Mouse (Mus musculus) R1 (cell line): ENCODE measurements at regions not wholly inside any gene's neighbourhood (a gene's known extent, or its start where the extent isn't known, plus 50 kb on each side); places are given as distances from the start of the nearest gene placed in this dataset.
A peak's percentile ranks its signal among the peaks of the same experiment; 100 is the strongest.

ENCODE experiments used
- DNase-seq: peaks from one replicate; pipeline ENCODE4 v3.0.0-alpha.2; 2018; ENCODE audit warnings: low read depth, low spot score

DNA sequence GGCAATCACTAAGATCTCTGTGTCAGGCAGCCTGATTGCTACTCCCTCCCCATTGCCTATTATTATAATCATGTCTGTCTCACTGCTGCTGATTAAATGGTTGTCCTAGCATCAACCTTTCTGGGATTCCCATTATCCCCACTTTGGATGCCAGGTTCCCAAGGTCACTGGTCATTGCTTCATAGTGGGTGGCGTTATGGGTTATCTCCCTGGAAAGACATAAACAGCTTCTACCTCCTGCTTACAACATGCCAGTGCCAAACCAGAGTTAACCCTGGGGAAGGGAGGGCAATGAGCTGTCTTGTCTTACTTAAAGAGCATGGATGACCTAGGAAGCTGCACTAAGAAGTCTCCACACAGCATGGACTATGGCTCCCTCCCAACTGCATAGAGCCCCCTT lies 136.9 kb downstream of the Uaca start:
- DNase-seq = no peak

- no peak for DNase-seq
Observed at GRCm38 (mm10) chr9:60936937-60937336, 142.6 kb downstream of the Uaca start.

DNA sequence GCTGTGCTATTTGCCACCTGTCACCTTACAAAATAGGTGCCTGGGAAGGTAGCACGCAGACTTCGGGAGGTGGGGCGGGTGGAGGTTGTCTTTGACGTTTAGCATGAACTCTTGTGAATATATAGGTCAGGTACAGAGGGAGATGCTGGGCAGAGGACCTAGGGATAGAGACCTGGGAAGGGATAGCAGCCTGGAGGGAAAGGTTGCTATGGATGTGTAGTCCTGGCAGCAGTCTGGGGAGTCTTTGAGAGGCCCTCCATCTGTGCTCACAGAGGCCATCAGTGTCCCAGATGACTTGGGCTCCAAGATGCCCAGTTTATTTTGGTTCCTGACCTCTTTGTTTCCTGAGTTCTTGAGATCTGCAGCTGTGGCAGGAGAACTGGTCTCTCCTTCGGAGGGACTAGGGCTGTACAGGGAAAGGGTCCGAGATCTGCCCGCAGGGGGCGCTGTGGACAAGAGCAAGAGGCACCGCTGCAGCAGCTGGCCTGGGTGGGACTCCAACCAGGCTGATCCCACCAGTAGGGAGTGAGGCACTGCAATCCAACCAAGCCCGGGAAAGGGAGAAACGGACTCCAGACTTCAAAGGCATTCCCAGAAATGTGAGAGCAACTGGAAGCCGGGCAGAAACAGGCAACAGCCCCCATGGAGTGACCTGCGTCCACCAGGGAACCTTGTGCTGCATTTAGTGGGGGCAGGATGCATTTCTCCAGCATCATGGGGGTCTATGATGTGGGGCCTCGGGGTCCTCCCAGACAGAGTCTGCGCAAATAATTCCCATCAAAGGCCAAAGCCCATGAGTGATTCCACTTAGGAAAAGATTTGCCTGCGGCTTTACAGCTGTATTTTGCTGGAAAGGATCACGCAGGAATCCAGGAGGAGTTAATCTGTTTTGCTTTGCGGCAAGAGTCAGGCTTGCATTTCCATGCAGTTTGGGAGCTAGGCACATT lies 145.8 kb downstream of the Uaca start:
- DNase-seq = peak; percentile 72

DNA sequence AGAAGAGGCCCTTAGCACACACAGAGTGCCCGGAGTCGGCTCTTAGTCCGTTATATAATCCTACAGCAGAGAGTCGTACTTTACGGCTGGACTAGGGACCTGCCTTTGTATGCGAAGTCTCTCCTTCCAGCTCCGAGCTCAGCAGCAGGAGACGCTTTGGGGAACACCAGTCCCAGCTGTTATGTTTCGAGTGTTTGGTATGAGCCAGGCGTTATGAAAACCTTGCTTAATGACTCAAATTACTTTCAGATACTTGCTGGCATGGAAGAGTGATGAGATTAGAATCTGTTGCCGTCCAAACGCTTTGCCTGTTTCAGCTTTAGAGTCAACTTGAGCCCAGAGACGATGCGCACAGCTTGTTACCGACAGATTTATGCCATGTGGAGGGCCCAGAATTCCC lies 153.0 kb downstream of the Uaca start:
- DNase-seq = no peak

GRCm38 (mm10) chr9:60948531-60949070 lies 154.3 kb downstream of the Uaca start:
- DNase-seq = no peak

- DNase-seq = no peak
Observed at GRCm38 (mm10) chr9:60950161-60950560, 155.8 kb downstream of the Uaca start.

DNA sequence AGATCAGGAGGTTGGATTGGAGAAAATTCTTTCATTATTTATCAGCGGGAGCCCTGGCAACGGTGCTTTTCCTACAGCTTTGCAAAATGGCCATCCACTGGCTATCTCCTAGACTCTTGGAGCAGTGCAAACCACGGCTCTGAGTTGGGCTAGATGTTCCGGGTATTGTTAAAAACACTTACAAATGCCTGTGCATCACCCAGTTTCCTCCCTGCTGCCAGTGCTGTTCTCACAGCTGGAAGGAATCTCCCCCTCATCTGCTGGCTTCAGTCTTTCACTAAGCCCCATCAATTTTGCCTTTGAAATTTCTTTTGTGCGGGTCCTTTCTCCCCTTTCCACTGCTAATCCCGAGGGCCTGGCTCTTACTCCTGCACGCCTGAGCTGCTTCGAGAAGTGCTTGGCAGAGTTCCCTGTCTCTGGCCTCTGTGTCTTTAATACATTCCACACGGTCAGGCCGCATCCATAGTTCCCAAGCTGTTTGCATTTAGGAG lies 156.8 kb downstream of the Uaca start:
- DNase-seq = no peak

DNA sequence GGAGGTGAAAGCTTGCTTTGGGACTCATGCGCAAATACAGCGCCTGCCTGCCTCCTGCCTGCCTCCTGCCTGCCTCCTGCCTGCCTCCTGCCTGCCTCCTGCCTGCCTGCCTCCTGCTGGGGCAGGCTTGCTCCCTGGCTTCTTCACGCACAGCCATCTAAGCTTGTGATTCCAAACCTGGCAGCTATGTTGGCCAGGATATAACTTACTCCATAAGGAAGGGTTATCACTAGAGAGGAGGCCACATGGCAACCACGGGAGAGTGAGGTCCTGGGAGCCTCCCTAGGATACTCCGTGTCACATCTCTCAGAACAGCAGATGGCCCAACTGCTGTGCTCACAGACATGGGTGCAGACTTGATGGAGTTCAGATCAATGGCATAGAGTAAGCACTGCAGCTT lies 163.1 kb downstream of the Uaca start:
- DNase-seq = no peak

GRCm38 (mm10) chr9:60959537-60959936 lies 165.2 kb downstream of the Uaca start:
- no peak for DNase-seq

- no peak for DNase-seq
Observed at GRCm38 (mm10) chr9:60962086-60962485, 167.7 kb downstream of the Uaca start.

DNA sequence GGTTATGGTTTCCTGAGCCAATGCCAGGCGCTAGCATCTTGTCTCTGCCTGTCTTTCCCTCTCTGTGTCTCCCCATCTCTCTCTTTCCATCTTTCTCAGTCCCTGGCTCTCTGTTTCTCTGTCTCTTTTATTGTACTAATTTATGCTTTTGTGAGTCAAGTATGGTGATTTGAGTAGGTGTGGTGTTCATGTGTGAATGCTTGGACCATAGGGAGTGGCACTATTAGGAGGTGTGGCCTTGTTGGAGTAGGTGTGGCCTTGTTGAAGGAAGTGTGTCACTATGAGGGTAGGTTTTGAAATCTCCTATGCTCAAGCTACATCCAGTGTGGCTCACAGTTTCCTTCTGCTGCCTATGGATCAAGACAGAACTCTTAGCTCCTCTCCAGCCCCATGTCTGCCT lies 171.3 kb downstream of the Uaca start:
- peak; percentile 71 for DNase-seq

DNA sequence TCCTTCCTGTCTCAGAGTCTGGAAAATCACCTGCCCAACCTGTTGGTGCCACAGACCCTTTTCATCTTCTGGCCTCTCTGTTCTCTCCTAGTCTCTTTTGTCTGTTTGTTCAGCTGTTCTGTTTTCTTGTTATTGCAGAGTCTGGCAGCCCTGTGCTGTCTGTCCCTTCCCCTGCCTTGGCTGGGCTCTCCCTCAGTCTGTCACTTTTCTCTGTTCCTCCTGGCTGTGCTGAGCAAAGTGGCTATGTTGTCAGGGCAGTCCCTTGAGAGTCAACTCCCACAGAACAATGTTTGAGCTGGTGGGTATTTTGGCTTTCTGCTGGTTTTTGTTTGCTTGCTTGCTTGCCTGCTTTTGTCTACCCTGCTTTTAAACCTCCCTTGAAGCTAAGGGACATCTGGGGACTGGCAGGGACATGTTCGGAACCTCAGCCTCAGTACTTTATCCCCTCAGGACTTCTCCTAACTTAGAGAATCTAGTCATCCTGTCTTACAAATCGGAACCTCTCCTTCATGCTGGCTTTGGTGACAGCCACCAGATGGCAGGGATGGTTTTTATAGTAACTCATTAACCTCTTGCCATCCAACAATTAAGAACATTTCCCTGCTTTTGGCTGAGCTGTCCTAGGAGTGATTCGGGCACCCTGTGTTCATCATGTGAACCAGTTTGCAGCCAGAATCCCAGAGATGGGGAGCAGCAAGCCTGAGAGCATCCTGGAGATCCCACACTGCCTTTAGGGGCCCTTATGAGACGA lies 174.1 kb downstream of the Uaca start:
- no peak for DNase-seq

DNA sequence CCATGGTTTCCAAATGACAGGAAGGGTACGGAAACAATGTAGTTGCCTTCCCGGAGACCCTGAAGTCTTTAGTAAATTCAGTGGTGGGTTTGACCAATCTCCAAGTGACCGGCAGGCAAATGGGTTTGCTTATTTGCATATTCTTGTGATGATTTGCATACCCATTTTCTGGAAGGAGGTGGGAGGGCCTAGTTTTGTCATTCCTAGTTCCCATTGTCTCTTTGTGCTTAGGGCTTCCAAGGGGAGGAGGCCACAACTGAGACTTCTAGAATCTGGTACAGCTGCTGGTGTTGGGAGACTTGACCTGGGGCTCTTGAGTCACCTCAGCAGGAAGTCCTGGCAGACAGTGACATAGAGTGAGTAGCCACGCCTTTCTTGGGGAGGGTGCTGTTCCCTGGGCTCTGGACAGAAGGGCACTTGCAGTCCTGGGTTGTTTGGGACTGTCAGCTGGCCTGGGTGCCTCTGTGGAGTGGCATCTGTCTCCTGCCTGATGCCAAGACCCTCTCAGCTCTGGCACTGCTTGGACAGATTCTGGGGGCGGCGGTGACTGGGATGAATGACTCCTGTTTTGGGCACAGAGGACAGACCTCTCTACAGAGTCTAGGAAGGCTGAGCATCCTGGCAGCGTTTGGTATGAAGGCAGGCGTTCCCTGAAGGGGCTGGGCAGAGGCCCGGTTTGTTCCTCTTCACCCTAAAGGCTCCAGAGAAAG lies 178.0 kb downstream of the Uaca start:
- peak; percentile 79 for DNase-seq

- no peak for DNase-seq
Observed at GRCm38 (mm10) chr9:60974546-60974945, 180.2 kb downstream of the Uaca start.

- DNase-seq = no peak
Observed at GRCm38 (mm10) chr9:60982383-60983085, 188.2 kb downstream of the Uaca start.

DNA sequence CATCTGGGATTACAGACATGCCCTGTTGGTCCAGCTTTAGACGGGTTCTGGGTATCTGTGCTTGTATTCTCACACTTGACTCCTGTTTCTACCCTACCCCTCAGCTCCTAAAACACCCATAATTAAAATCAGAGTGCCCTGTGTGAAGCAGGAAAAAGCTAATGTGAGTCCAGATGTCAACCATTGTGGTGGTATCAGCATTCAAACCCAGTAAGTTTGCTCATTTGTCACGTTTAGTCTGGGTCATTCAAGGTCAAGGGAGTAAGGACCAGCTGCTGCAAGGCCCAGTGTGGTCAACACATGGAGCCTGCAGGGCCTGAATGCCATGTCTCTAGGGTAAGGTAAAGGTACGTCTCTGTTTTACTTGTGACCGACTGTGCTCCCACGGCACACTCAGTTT lies 188.9 kb downstream of the Uaca start:
- DNase-seq = no peak

DNA sequence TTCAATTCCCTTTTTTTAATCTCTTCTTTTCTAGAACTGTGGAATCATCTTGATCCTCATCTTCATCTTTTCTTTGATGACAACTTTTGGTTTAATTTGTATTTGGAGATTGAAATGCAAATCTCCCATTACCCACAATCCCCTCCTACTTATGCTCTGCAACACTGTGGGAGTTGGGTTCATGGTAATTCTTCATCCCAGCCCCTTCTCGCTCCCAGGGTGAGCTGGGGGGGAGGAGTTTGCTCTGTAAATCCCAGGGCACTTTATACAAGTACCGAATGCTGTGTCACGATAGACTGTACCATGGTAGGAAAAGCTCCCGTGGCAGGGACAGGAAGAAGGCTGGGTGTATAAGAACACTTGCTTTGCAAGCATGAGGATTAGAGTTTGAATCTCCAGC lies 193.8 kb downstream of the Uaca start:
- DNase-seq = no peak

GRCm38 (mm10) chr9:60989670-60990391 lies 195.5 kb downstream of the Uaca start:
- DNase-seq = peak; percentile 32

- DNase-seq = no peak
Observed at GRCm38 (mm10) chr9:60991509-60991908, 197.2 kb downstream of the Uaca start.

GRCm38 (mm10) chr9:60993661-60994060 lies 199.3 kb downstream of the Uaca start:
- peak; percentile 33 for DNase-seq
